Mouse (Mus musculus): ENCODE measurements around the gene C130026I21Rik.
A peak's percentile ranks its signal among the peaks of the same experiment; 100 is the strongest.
"Not testable (repeated sequence)": the region's sequence is repeated elsewhere in the genome, so short reads cannot be mapped to it uniquely, and the experiment has no call there.

Gene C130026I21Rik

DNA sequence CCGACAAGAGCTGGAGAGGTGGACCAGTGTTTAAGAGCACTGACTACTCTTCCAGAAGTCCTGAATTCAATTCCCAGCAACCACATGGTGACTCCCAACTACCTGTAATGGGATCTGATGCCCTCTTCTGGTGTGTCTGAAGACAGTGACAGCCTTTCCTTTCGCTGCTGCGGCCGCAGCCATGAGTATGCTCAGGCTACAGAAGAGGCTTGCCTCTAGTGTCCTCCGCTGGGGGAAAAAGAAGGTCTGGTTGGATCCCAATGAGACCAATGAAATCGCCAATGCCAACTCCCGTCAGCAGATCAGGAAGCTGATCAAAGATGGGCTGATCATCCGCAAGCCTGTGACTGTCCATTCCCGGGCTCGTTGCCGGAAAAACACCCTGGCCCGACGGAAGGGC is 258.4 kb downstream of the C130026I21Rik start:
- DNase-seq, result not testable (repeated sequence)

- DNase-seq, result not testable (repeated sequence)
Observed at GRCm38 (mm10) chr1:85010947-85011346, 259.4 kb downstream of the C130026I21Rik start.

DNA sequence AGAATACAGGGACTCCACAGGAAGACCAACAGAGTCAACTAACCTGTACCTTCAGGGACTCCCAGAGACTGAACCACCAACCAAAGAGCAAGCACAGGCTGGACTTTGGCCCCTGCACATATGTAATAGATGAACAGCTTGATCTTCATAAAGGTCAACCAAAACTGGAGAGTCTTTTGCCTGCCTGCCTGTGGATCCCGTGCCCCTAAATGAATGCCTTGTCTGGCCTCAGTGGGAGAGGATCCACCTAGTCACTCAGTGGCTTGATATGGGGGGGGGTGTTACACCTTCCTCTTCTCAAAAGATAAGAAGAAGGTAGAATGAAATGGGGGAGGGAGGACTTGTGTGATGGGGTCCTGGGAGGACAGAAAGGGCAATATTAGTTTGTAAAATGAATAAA is 262.6 kb downstream of the C130026I21Rik start:
- DNase-seq, result not testable (repeated sequence)

- not testable (repeated sequence) for DNase-seq
Observed at GRCm38 (mm10) chr1:84999241-84999640, 271.1 kb downstream of the C130026I21Rik start.

DNA sequence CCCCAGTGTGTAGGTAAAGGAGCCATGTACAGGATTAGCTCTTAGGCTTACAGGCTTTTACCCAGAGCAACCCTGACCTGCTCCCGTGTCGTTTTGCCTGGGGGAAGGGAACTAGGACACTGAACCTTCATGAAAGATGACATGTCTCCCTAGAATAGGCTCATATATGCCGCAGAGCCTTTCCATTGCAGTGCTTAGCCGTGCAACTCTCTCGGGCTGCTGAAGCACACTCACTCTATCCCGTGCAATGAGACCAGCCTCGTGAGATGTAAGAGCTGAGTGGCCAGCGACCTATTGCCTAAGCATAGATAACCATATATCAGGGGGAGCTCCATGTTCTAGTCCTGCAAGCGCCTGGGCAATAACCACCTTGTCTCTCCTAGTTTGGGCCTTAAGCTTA is 274.1 kb downstream of the C130026I21Rik start:
- DNase-seq, result not testable (repeated sequence)

GRCm38 (mm10) chr1:84994461-84994860 is 275.9 kb downstream of the C130026I21Rik start:
- DNase-seq, result not testable (repeated sequence)

GRCm38 (mm10) chr1:84993688-84994319 is 276.6 kb downstream of the C130026I21Rik start:
- not testable (repeated sequence) for DNase-seq

GRCm38 (mm10) chr1:84993235-84993634 is 277.1 kb downstream of the C130026I21Rik start:
- not testable (repeated sequence) for DNase-seq

DNA sequence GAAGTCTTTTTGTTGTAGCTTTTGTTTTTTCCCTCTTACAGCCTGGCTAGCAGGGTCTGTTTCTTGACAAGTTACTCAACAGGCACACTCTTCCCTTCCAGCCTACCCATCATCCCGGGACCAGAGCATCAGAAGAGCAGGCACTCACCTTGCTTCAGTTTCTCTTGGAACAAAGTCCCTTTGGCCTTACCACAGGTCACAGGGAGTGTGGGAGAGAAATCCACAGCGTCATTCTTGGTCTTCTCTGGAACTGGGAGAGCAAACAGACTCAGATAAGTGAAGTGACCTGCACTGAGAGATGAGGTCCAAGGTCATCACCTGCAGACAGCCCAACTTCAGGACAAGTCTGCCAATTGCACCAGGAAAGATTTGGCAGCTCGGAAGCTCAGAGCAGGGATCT is 277.5 kb downstream of the C130026I21Rik start:
- DNase-seq, result not testable (repeated sequence)

GRCm38 (mm10) chr1:84989044-84989443 is 281.3 kb downstream of the C130026I21Rik start:
- DNase-seq, result not testable (repeated sequence)

GRCm38 (mm10) chr1:84987729-84988128 is 282.6 kb downstream of the C130026I21Rik start:
- not testable (repeated sequence) for DNase-seq

DNA sequence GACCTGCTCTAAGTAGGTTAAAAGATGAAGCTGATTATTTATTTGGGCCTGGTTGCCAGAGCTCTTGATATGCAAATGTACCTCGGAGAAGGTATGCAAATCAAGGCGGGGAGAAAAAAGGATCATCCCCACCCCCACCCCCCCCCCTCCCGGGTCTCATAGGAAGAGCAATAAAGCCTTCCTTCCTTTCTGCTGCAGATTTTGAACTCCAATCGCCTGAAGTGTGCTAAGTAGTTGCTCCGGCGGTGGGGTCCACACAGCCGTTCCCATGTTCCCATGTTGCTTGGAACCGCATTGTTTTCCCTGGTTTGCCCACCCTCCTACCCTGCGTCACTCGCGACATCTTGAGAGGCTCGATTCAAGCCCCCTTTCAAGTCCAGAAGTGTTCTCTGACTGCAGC is 308.6 kb downstream of the C130026I21Rik start:
- not testable (repeated sequence) for DNase-seq

DNA sequence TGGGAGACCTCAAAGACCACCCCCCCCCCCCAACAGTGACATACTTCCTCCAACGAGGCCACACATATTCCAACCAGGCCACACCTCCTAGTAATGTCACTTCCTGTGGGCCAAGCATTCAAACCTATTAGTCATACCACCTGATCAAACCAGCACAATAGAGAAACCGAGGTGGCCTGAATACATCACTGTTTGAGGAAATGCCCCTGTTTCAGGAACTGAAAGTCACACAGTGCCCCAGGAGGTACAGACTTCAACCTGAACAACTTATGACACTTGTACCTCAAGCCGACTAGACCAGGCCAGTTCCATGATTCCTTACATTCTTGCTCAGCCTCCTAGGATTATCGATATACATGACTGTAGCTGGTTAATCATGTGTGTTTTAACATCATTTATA is 312.7 kb downstream of the C130026I21Rik start:
- DNase-seq, result not testable (repeated sequence)

GRCm38 (mm10) chr1:84956771-84957170 is 313.6 kb downstream of the C130026I21Rik start:
- not testable (repeated sequence) for DNase-seq

GRCm38 (mm10) chr1:84952456-84953181 is 317.7 kb downstream of the C130026I21Rik start:
- peak; percentile 62 to 64 for DNase-seq

- peak; percentile 45 to 46 for DNase-seq
Observed at GRCm38 (mm10) chr1:84951566-84951965, 318.8 kb downstream of the C130026I21Rik start.

GRCm38 (mm10) chr1:84947390-84947789 is 323.0 kb downstream of the C130026I21Rik start:
- DNase-seq, result no peak

DNA sequence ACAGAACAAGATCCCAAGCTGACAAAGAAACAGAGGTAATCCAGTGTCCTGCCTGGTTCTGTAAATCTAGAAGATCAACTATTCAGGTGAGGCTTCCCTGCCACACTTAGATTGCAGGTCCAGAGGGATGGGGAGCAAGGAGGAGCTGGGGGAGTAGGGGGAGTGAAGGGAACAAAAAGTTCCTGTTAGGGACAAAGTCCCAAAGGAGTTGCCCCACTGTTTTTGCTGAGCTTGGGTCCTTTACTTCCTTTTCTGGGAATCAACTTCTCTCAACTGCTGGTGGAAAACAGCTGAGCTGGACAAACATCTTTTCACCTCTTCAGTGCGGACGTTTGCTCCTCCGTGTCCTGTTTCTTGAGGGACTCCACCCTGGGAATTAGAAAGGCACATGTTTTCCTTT is 324.4 kb downstream of the C130026I21Rik start:
- no peak for DNase-seq

DNA sequence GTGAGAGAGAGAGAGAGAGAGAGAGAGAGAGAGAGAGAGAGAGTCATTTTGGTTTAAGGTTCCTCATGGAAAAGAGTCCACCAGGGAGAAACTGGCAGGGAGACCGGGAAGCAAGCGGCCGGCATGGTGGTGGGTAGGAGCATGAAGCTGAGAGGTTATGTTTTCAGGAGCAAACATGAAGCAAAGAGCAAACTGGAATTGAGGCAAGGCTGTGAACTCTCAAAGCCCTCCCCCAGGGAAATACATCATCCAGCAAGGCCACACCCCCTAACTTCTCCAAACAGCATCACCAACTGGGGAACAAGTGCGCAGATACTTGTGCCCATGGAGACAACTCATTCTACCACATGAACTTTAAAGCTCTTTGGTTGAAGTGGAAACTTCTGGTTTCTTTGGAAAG is 326.8 kb downstream of the C130026I21Rik start:
- DNase-seq, result no peak

Data from cerebellum, adult 18-20 months (tissue).